15 mouse cellular contexts compared by ENCODE assay signal in the genomic region with DNA sequence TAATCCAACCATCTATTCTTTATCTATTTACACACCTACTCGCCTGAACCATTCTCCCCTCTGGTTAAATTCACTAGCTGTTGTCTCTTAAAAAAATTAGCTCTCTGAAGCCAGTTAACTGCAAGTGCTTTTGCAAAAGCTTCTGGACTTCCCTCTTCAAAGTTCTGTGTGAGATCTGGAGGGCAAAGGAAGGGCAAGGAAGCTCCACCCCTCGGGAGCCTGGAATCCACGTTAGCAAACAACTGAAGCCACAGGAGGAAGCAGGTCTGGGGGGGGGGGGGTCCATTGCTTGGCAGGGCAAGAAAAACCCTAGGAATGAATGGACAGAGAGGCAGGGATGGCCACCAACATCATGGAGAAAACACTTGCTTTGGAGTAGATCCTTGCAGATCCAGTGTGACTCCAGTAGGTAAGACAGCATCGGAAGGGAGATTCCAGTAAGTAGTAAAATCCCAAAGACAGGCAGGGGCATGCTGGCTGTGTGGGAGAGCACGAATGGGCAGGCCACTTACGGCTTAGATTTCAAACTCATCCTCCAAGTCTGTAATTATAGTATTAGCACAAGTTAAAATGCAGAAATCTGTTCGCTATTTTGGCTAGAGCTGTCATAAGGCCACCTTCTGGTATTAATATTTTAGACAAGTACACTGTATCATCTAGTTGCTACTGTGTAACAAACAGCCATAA. TPM values are rescaled to one million over a fixed set of nuclear protein-coding genes. Genes with fewer than 3 reads are reported as not detected.
A peak's percentile ranks its signal among the peaks of the same experiment; 100 is the strongest.
DNase-seq lines count a peak whose midpoint lies in the region; ATAC-seq and TF ChIP-seq lines count a peak whose summit lies in the region.
"Had no signal": no experiment of that assay in that cellular context is flagged by ENCODE, and none has a peak within 500 bp of the region (broad histone marks: within the 10 kb centered on the region; RNA-seq: fewer than 3 reads in every experiment).

No protein-coding gene starts in this region.

- H3K4me2 ChIP-seq in kidney, postnatal 0 days (ENCODE audit: low read length), result no peak overlapping the region
- no peak overlapping the region for H3K4me2 ChIP-seq in embryonic facial prominence, embryonic 15.5 days (replicated peaks)
- H3K4me2 ChIP-seq: forebrain, embryonic 15.5 days; hindbrain, embryonic 12.5 days; liver, embryonic 12.5 days had no signal

- H3K4me1 ChIP-seq in kidney, postnatal 0 days (replicated peaks; ENCODE audit: insufficient read depth, low read length), result 0 out of 2 replicates have a peak, but pooled peaks cover 4% of the 10 kb centered on the region
- peaks cover 6% of the 10 kb centered on the region for H3K4me1 ChIP-seq in bone marrow, adult 2 months (ENCODE audit: control insufficient read depth, insufficient read depth, low read length)
- H3K4me1 ChIP-seq in embryonic facial prominence, embryonic 15.5 days, result peaks cover 21% of the 10 kb centered on the region; the same call in 1 of the 2 replicates
- H3K4me1 ChIP-seq: forebrain, embryonic 15.5 days; hindbrain, embryonic 12.5 days; liver, embryonic 12.5 days; midbrain, embryonic 10.5 days had no signal

- no peaks in the 10 kb centered on the region for H3K36me3 ChIP-seq in kidney, postnatal 0 days (ENCODE audit: insufficient read depth, low read length)
- no peaks in the 10 kb centered on the region for H3K36me3 ChIP-seq in embryonic facial prominence, embryonic 15.5 days
- H3K36me3 ChIP-seq: forebrain, embryonic 15.5 days; hindbrain, embryonic 12.5 days; liver, embryonic 12.5 days; midbrain, embryonic 10.5 days had no signal

- DNase-seq in kidney, postnatal 0 days (ENCODE audit: low spot score), result peak; percentile 46
- no peak for DNase-seq in kidney, adult 11 months
- no peak for DNase-seq in ovary, adult 18-20 months (ENCODE audit: low spot score)
- no peak for DNase-seq in layer of hippocampus, adult 18-20 months (ENCODE audit: low spot score in 2 of 2)
- no peak for DNase-seq in cerebellum, adult 9-11 months
- DNase-seq: adrenal gland, postnatal 10 days; gastrocnemius, postnatal 14 days; kidney, adult 18-20 months had no signal

- no peak for ATAC-seq in kidney, postnatal 0 days (replicated peaks; ENCODE audit: low FRiP score, low read depth)
- ATAC-seq in embryonic facial prominence, embryonic 15.5 days (ENCODE audit: insufficient number of reproducible peaks, low FRiP score, low TSS enrichment, low read depth), result no peak
- peak; percentile 57 for ATAC-seq in megakaryocyte progenitor cell, adult 5-6 weeks (replicated peaks; ENCODE audit: poor library complexity)
- ATAC-seq: forebrain, embryonic 15.5 days; liver, embryonic 12.5 days had no signal

- H3K27ac ChIP-seq in kidney, postnatal 0 days, result no peak overlapping the region
- 0 out of 2 replicates have a peak overlapping the region, but pooled peaks have one; percentile 19 for H3K27ac ChIP-seq in bone marrow, adult 2 months (ENCODE audit: control insufficient read depth, insufficient read depth, low read depth, low read length, poor library complexity)
- H3K27ac ChIP-seq in embryonic facial prominence, embryonic 15.5 days (replicated peaks), result peak overlapping the region; percentile 66
- H3K27ac ChIP-seq: forebrain, embryonic 15.5 days; hindbrain, embryonic 12.5 days; liver, embryonic 12.5 days; midbrain, embryonic 10.5 days had no signal

- H3K4me3 ChIP-seq in kidney, postnatal 0 days (replicated peaks; ENCODE audit: low read depth, low read length), result no peak overlapping the region
- H3K4me3 ChIP-seq in bone marrow, adult 2 months (replicated peaks; ENCODE audit: control insufficient read depth, low read depth, low read length), result no peak overlapping the region
- no peak overlapping the region for H3K4me3 ChIP-seq in embryonic facial prominence, embryonic 15.5 days (replicated peaks)
- H3K4me3 ChIP-seq: forebrain, embryonic 15.5 days; hindbrain, embryonic 12.5 days; liver, embryonic 12.5 days; midbrain, embryonic 10.5 days had no signal

- no peak for TF ChIP-seq CTCF in kidney, postnatal 0 days (IDR thresholded peaks at IDR 0.05; ENCODE audit: low read depth)
- TF ChIP-seq CTCF in bone marrow, adult 2 months (IDR thresholded peaks at IDR 0.05; ENCODE audit: control insufficient read depth, insufficient read depth, low read length), result no peak

- no peak overlapping the region for H3K9ac ChIP-seq in kidney, postnatal 0 days (ENCODE audit: low read depth, low read length)
- no peak overlapping the region for H3K9ac ChIP-seq in embryonic facial prominence, embryonic 15.5 days
- H3K9ac ChIP-seq: forebrain, embryonic 15.5 days; hindbrain, embryonic 12.5 days; liver, embryonic 12.5 days had no signal

- H3K27me3 ChIP-seq in kidney, postnatal 0 days (ENCODE audit: insufficient read depth, low read length), result no peaks in the 10 kb centered on the region
- no peaks in the 10 kb centered on the region for H3K27me3 ChIP-seq in embryonic facial prominence, embryonic 15.5 days
- H3K27me3 ChIP-seq: forebrain, embryonic 15.5 days; hindbrain, embryonic 12.5 days; liver, embryonic 12.5 days had no signal

- WGBS in kidney, postnatal 0 days, result 34% methylated on average over 7 of the region's 7 CpGs
- WGBS in bone marrow, adult 2 months, result 43% methylated on average over 7 of the region's 7 CpGs
- 36% methylated on average over 7 of the region's 7 CpGs for WGBS in embryonic facial prominence, embryonic 15.5 days

- no peak for TF ChIP-seq POLR2A in bone marrow, adult 2 months (IDR thresholded peaks at IDR 0.05; ENCODE audit: borderline replicate concordance, control insufficient read depth, low read depth, low read length)

- H3K9me3 ChIP-seq in kidney, postnatal 0 days (replicated peaks; ENCODE audit: low read length), result no peaks in the 10 kb centered on the region
- H3K9me3 ChIP-seq in embryonic facial prominence, embryonic 15.5 days (replicated peaks), result no peaks in the 10 kb centered on the region
- H3K9me3 ChIP-seq: forebrain, embryonic 15.5 days; hindbrain, embryonic 12.5 days; liver, embryonic 12.5 days; midbrain, embryonic 10.5 days had no signal

RNA-seq across cellular contexts. Expression of gene Cd101, which starts 2.2 kb away (rescaled TPM):
- polyA plus RNA-seq in kidney, postnatal 0 days (2015; fragmentation: Nextera tagmentation; extraction: Ambion mirVana), result 0.19 TPM in 1 of 2 replicates, not detected in the other
- 2.6 and 7.8 TPM in 2 replicates for polyA plus RNA-seq in bone marrow, adult 2 months (2011; ENCODE audit: insufficient read depth, insufficient read length, low replicate concordance, missing spikeins)
- polyA plus RNA-seq in embryonic facial prominence, embryonic 15.5 days (2015; fragmentation: Nextera tagmentation; extraction: Ambion mirVana), result 0.15 and 0.21 TPM in 2 replicates
- total RNA-seq in megakaryocyte progenitor cell, adult 5-6 weeks (2015), result 0.20 TPM in 1 of 2 replicates, not detected in the other
- total RNA-seq in megakaryocyte progenitor cell, adult 5-6 weeks (2017), result 0.41 and 0.42 TPM in 2 replicates
- under 1 TPM; 0.36 to 0.52 TPM for total RNA-seq in layer of hippocampus, adult 18-20 months (2021)
- polyA plus RNA-seq: hindbrain, embryonic 12.5 days had no signal
